Mouse (Mus musculus) effector memory CD4-positive, alpha-beta T cell, adult 7 months (primary cell): ENCODE data around the gene Pecam1. TPM values are rescaled to one million over a fixed set of nuclear protein-coding genes. Genes with fewer than 3 reads are reported as not detected.

ENCODE experiments used
- polyA plus RNA-seq: library from polyadenylated mRNA; unstranded; fragments of 100-300 nt; shearing (Covaris generic); gene quantifications from one replicate; pipeline ENCODE4 v1.2.1, GENCODE M21; 2017

The Pecam1 gene
- polyA plus RNA-seq, result 71.9 TPM

DNA sequence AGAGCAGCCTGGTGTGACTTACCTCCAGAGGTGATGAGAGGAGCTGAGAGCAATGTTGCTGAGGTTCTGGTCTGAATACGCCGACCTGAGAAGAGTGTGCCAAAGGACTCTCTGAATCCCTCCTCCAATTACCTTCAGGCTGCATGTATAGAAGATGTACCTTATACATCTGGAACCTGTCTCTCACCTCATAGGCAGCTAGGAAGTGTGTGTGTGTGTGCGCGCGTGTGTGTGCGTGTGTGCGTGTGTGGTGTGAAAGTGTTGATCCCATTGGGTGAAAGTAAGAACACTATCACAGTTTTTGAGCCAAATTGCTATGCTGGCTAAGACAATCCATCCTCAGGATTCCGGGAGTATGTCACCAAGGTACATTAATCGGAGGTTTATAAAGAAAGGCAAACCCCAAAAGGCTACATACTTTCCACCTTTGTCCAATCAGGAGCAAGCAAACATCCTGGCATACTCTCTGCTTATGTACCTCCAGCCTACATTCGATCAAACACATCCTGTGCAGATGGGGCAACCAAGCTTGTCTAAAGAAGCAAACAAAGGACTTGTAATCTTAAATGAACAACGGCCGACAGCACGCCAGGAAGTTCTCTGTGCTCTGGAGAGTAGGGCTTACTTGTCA, at the start of gene Pecam1:
Pecam1 (minus strand) TSS at position 508 of the 631 bp plus-strand sequence.

DNA sequence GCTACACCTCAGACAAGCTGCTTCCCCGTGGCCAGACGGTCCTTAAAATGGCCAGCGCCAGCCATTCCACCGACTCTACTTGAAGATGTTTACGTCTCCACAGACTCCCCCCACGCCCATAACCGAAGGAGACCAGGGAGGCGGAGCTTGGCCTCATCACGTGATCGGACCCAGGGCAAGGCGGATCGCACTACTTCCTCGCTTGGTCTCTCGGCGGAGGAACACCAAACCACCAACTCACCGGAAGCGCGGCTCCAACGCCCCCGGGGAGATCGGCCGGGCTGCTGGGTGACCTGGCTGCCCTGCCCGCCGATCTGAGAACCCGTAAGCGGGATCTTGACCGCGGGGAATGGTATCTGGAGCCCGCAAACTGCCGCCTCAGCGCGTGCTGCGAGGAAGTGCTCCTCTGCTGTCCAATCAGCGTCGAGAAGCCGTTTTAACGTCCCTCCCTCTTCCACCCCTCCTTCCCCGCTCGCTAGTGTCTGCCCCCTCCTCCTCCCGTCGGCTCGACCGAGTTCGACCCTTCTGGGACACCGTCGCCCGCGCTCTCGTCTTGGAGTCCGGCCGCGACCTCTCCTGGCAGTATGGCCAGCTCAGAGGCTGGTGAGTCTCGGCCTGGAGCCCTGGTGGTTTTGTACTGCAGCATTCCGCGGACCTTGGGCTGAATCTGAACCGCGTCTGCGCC, 38.5 kb upstream of the Pecam1 start, which contains the start of the genes Ddx5 and Cep95:
Ddx5 (minus strand) TSS at position 411 of the 685 bp plus-strand sequence.
Cep95 (plus strand) TSS at position 478 of the 685 bp plus-strand sequence.

DNA sequence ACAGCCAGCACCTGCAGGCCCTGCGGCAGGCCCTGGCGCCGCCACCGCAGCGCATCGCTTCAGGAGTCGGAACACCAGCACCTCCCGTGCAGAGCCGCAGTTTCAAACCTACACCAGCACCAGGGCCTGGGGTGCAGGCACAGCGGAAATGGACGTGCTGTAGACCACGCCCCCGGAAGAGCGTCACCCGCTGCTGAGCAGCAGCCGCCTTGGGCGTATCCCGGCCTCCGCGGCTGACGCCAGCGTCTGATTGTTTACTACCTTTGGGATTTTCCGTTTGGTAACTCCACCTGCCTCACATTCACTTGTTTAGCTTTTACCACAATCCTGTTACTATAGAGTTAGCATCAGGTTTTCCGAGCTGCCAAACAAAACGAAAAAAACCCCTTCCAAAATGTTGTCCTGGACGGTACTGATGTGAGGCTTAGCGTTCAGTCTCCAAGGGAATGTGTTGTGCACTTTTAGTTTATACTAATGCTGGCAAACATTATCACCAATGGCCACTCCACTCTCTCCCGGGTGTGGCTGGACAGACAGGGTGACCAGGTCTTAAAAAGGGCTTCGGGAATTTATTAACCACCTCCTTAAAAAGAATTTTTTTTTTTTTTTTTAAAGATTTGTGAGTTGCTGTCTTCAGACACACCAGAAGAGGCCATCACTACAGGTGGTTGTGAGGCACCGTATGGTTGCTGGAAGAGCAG, 29.1 kb upstream of the Pecam1 start, which contains the start of gene Polg2:
Polg2 (minus strand) TSS at position 150 of the 701 bp plus-strand sequence.

DNA sequence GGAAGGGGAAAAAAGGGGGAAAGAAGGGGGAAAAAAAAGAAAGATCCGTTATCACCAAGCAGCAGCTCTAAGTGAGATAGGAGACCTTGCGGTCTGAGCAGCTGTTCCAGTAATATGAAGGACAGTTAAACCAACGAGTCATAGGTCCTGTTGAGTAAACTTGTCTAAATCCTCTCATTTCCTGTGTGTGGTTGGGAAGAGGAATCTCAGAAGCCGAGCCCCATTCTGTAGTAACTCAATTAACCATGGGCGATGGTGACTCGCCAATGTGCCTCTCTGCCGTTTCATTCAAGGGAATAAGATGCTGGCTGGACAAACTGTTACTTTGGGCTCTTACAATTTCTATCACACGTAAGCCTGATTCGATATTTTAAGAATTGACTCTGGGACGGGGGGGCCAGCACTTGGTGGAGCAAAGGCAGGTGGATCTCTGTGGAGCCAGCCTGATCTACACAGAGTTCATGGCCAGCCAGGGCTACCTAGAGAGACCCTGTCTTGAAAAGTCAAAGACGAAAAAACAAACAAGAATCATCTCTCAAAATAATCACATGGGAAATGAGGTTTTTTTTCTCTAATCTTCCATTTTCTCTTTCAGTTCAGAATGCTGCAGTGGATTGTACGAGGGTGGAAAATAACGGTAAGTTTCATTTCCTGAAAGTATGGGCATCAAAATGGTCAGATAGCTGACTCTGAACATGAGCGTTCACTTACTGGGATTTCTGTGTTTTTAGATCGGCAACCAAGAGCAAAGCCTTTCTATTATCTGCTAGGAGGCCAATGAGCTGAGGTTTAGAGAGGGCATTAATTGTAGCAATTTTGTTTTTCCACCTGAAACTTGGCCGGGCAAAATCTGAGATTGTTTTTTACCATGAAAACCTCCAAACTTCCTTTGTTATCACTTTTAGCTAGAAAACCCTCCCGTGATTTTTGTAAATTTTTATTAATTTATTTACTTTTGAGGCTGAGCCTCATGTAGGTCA, 901 bp upstream of the Pecam1 start, which contains the start of gene Milr1:
Milr1 (plus strand) TSS at position 188 of the 980 bp plus-strand sequence.

DNA sequence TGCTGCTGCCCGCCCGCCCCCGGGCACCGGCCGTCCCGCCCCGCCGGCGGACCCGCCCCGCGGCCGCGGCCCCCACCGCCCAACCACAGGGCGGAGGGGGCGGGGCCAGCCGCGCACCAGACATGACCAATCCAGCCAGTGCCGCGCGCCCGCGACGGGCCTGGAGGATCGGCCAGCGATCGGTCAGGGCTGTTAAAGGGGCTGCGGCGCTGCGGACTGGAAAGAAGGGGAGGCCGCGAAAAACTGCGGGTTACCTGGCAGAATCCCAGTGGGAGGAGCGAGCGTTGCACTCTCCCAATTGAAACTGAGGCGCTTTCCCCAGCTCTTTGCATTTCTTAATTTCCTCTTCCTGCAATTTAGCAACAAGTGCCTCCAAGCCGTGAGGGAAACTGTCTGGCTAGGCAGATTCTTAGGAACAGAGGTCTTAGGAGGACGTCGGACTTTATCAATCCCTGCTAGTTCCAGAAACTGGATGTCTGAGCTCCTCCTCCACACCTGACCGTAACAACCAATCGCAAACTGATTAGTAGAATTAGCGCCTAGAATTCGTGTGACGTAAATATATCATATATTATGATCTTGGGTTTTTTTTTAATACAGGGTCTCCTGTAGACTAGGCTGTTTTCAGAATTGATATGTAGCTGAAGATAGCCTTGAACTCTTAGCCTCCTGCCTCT, 137.3 kb downstream of the Pecam1 start, which contains the start of gene Tex2:
Tex2 (minus strand) TSS at position 463 of the 677 bp plus-strand sequence.

Other genes with a start within 250 kb of the Pecam1 start
- 70.2 TPM for gene Tex2, start 137.2 kb downstream of the Pecam1 start, polyA plus RNA-seq
- 12.5 TPM for gene Milr1, start 598 bp upstream of the Pecam1 start, polyA plus RNA-seq
- 218 TPM for gene Polg2, start 28.9 kb upstream of the Pecam1 start, polyA plus RNA-seq
- gene Ddx5, start 38.6 kb upstream of the Pecam1 start, polyA plus RNA-seq, result 1,133 TPM
- gene Cep95, start 38.6 kb upstream of the Pecam1 start, polyA plus RNA-seq, result 37.9 TPM
- gene Smurf2, start 170.1 kb upstream of the Pecam1 start, polyA plus RNA-seq, result 21.7 TPM
- 72.2 TPM for gene Kpna2, start 248.9 kb upstream of the Pecam1 start, polyA plus RNA-seq